In genomic region chr9:7748881-7749280, GRCm38 (mm10) we compare ENCODE assay signal across 37 mouse cellular contexts. TPM values are rescaled to one million over a fixed set of nuclear protein-coding genes. Genes with fewer than 3 reads are reported as not detected.
"Had no signal": no experiment of that assay in that cellular context is flagged by ENCODE, and none has a peak within 500 bp of the region (broad histone marks: within the 10 kb centered on the region; RNA-seq: fewer than 3 reads in every experiment).

No protein-coding gene starts in this region.

- H3K4me3 ChIP-seq: heart, embryonic 13.5 days; heart, embryonic 15.5 days; hindbrain, embryonic 13.5 days; hindbrain, embryonic 15.5 days; kidney, embryonic 15.5 days; layer of hippocampus, adult 2 months; left cerebral cortex, adult 2 months; limb, embryonic 10.5 days; limb, embryonic 12.5 days; liver, embryonic 13.5 days; liver, embryonic 15.5 days had no signal

- H3K9me3 ChIP-seq: heart, embryonic 13.5 days; heart, embryonic 15.5 days; hindbrain, embryonic 13.5 days; hindbrain, embryonic 15.5 days; kidney, embryonic 15.5 days; limb, embryonic 10.5 days; limb, embryonic 12.5 days; liver, embryonic 13.5 days; liver, embryonic 15.5 days had no signal

- H3K4me1 ChIP-seq: heart, embryonic 13.5 days; heart, embryonic 15.5 days; hindbrain, embryonic 13.5 days; hindbrain, embryonic 15.5 days; kidney, embryonic 15.5 days; limb, embryonic 12.5 days; liver, embryonic 13.5 days; liver, embryonic 15.5 days had no signal

- H3K4me2 ChIP-seq: heart, embryonic 11.5 days; heart, embryonic 13.5 days; heart, embryonic 15.5 days; hindbrain, embryonic 13.5 days; hindbrain, embryonic 15.5 days; kidney, embryonic 15.5 days; limb, embryonic 12.5 days; liver, embryonic 11.5 days; liver, embryonic 13.5 days; liver, embryonic 15.5 days had no signal

- H3K27me3 ChIP-seq: heart, embryonic 13.5 days; heart, embryonic 15.5 days; hindbrain, embryonic 13.5 days; hindbrain, embryonic 15.5 days; kidney, embryonic 15.5 days; limb, embryonic 12.5 days; liver, embryonic 13.5 days had no signal

- ATAC-seq: hindbrain, postnatal 0 days had no signal

- H3K27ac ChIP-seq: heart, embryonic 13.5 days; heart, embryonic 15.5 days; hindbrain, embryonic 13.5 days; hindbrain, embryonic 15.5 days; hindbrain, postnatal 0 days; kidney, embryonic 15.5 days; kidney, postnatal 0 days; layer of hippocampus, adult 2 months; left cerebral cortex, adult 2 months; limb, embryonic 10.5 days; limb, embryonic 12.5 days; liver, embryonic 13.5 days; liver, embryonic 15.5 days had no signal

- DNase-seq: gastrocnemius, postnatal 14 days; gastrocnemius, postnatal 36 days; heart, adult 18-20 months; heart, postnatal 14 days; heart, postnatal 36 days; kidney, adult 11 months; kidney, adult 2 months; kidney, adult 9 months; kidney, postnatal 14 days; kidney, postnatal 36 days; liver; liver, embryonic 13.5 days had no signal

- H3K9ac ChIP-seq: heart, embryonic 13.5 days; heart, embryonic 15.5 days; hindbrain, embryonic 13.5 days; hindbrain, embryonic 15.5 days; kidney, embryonic 15.5 days; limb, embryonic 12.5 days; liver, embryonic 13.5 days; liver, embryonic 15.5 days had no signal

- H3K36me3 ChIP-seq: heart, embryonic 13.5 days; heart, embryonic 15.5 days; hindbrain, embryonic 13.5 days; hindbrain, embryonic 15.5 days; kidney, embryonic 15.5 days; limb, embryonic 10.5 days; limb, embryonic 12.5 days; liver, embryonic 13.5 days; liver, embryonic 15.5 days had no signal

RNA-seq across cellular contexts. Expression of gene Mmp7, which starts 57.0 kb away (rescaled TPM):
- total RNA-seq: gastrocnemius, adult 18-20 months; gastrocnemius, adult 8-10 months; gastrocnemius, postnatal 14 days; gastrocnemius, postnatal 36 days; heart, adult 18-20 months; heart, adult 8-10 months; heart, postnatal 14 days; heart, postnatal 36 days; hematopoietic stem cell, adult 5-6 weeks; hindbrain, postnatal 0 days; layer of hippocampus, adult 2 months; layer of hippocampus, postnatal 10 days; layer of hippocampus, postnatal 25 days; left cerebral cortex, adult 2 months; left cerebral cortex, postnatal 14 days; left cerebral cortex, postnatal 36 days had no signal
- polyA plus RNA-seq: heart, embryonic 11.5 days; heart, embryonic 13.5 days; heart, embryonic 15.5 days; heart, postnatal 0 days; hindbrain, embryonic 11.5 days; hindbrain, embryonic 13.5 days; hindbrain, embryonic 15.5 days; hindbrain, postnatal 0 days; kidney, adult 2 months; kidney, embryonic 15.5 days; limb, embryonic 10.5 days; limb, embryonic 12.5 days; limb, embryonic 14.5 days; liver, embryonic 11.5 days; liver, embryonic 13.5 days; liver, embryonic 15.5 days had no signal
